Mouse (Mus musculus) hindlimb bud, embryonic 11.5 days (tissue): Measurements from ENCODE around the gene Stx1a.
"Not testable (repeated sequence)": the region's sequence is repeated elsewhere in the genome, so short reads cannot be mapped to it uniquely, and the experiment has no call there.

ENCODE experiments used
- DNase-seq: peaks from one replicate; pipeline ENCODE4 v3.0.0-alpha.2; 2012; ENCODE audit warnings: low read depth, low spot score; ENCODE audit errors: extremely low spot score

Stx1a gene

GRCm38 (mm10) chr5:135039541-135039940 is 16.3 kb downstream of the Stx1a start:
- DNase-seq, result no peak

- no peak for DNase-seq
Measured at GRCm38 (mm10) chr5:135040059-135040458, 16.8 kb downstream of the Stx1a start.

DNA sequence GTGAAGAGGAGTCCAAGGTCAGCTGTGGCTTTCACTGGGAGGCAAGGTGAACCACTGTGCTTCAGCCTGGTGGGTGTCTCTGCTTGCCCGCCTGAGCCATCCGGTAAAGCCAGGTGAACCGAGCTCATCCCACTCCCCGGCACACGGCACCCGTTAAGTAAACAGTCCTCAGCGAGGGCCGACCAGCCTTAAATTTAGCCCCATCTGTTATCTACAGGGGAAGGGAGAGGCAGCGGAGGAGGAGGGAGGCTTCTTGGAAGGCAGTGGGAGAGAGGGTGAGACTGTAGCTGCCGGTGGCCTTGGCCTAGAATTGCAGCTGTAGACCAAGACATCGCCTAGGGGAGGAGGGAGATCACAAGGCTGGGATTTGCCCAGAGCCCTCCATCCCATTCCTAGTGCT is 17.5 kb downstream of the Stx1a start:
- DNase-seq, result no peak

- DNase-seq, result no peak
Measured at GRCm38 (mm10) chr5:135042105-135042788, 19.0 kb downstream of the Stx1a start.

GRCm38 (mm10) chr5:135044575-135044974 is 21.3 kb downstream of the Stx1a start:
- DNase-seq, result no peak

DNA sequence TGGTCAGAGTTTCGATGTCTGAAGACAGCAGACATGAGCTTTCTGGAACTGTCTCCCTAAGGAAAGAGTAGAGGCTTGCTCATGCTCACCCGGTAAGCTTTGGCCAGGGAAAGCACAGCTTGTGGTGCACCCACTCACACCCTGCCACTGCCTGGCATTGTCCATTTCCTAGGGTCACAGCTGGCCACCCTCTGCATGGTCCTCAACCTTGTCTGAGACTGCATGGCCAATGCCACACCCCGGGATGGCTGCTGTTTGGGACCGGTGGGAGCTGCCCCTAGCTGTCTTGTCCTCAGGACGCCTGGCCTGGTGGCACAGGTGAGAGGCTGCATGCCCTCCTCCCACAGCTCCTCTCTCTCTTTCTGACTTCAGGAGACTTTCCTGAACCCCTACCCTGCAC is 25.3 kb downstream of the Stx1a start:
- DNase-seq, result no peak

GRCm38 (mm10) chr5:135049268-135049667 is 26.0 kb downstream of the Stx1a start:
- DNase-seq, result not testable (repeated sequence)

DNA sequence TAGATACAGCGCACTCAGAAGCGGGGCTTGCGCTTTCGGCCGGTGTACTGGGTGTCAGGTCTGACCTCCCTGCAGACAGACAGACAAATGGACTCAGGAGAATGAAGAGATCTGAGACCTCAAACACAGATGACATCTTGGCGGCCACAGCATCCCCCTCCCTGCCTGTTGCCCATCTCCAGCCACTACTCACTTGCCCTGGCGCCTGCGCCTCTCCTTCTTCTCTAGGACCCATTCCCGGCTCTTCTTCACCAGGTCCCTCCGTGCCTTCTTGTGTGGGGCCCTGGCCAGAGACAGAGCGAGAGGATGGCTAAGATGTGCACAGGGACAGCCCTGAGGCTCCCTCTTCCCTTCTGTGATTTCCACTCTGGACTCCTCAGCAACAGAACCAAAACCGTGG is 30.1 kb downstream of the Stx1a start:
- DNase-seq, result no peak

GRCm38 (mm10) chr5:135063629-135064381 is 40.5 kb downstream of the Stx1a start, which contains the start of gene Dnajc30:
Gene Dnajc30, plus strand, starts transcription at chr5:135064202.
- peak; percentile 90 for DNase-seq

GRCm38 (mm10) chr5:135064382-135064766 is 41.1 kb downstream of the Stx1a start:
- no peak for DNase-seq

DNA sequence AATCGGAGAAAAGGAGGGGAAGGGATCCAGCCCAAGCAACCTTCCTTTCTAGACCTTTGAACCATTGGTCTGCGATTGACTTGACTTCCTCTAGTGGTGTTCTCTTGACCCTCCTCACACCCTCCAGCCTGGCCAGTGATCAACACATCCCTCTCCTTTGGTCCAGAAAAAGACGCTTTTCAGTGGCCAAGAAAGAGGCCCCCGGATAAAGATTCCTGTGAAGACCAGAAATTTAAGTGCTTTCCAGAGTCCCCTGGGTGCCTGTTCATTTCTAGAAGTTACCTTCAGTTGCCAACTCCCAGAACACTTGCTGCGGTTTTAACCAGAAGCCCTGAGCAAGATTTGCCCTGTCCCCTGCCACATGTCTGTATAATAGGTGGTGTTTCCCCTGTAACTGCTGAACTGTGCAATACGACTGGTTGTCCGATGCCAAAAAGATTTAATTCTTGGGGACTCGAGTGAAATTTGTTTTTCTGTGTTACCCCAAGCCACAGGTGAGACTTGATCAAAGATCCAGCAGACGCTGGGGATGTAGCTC is 41.7 kb downstream of the Stx1a start, which contains the start of gene Bud23:
Gene Bud23 (minus strand): TSS at position 51 of the 538 bp plus-strand sequence.
- not testable (repeated sequence) for DNase-seq

GRCm38 (mm10) chr5:135066008-135066407 is 42.7 kb downstream of the Stx1a start:
- no peak for DNase-seq

- no peak for DNase-seq
Measured at GRCm38 (mm10) chr5:135070448-135070847, 47.2 kb downstream of the Stx1a start.

- DNase-seq, result no peak
Measured at GRCm38 (mm10) chr5:135072061-135072460, 48.8 kb downstream of the Stx1a start.

- DNase-seq, result no peak
Measured at GRCm38 (mm10) chr5:135072720-135073119, 49.4 kb downstream of the Stx1a start.

DNA sequence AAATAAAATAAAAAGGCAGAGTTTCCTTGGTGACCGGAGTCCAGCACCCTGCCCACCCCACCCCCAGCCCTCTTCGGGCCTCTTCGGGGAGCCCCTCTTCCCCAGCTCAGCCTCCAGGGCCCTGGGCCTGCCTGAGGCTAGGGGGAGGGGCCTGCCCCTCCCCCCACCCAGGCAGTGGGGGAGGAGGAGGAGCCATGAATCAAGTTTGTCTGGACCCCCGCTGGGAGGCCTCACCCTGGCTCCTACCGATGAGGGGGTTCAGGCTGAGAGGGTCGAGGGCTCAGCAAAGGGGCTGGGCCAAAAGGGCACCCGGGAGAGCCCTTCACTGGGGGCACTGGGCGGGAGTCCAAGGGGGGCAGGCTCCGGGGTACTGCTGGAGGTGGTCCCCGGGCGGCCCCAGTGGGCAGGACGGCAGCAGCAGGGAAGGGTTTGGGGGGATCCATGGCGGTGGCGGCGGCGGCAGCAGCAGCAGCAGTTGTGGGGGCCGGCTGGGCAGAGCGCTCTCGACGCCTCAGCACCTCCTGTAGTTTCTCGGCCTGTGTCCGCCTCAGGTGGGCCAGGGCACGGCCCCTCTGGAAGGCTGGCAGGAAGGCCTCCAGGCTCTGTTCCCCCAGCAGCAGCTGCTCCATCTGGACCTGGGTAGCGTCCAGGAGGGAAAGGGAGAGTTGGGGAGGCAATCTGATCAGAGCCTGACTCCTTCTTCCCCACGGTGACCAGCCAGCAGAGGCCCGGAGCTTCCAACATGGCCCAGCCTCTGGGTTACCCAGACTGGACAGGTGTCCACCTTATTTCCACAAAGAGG is 50.3 kb downstream of the Stx1a start:
- no peak for DNase-seq

GRCm38 (mm10) chr5:135075655-135076054 is 52.4 kb downstream of the Stx1a start:
- no peak for DNase-seq

- no peak for DNase-seq
Measured at GRCm38 (mm10) chr5:135076368-135076767, 53.1 kb downstream of the Stx1a start.

DNA sequence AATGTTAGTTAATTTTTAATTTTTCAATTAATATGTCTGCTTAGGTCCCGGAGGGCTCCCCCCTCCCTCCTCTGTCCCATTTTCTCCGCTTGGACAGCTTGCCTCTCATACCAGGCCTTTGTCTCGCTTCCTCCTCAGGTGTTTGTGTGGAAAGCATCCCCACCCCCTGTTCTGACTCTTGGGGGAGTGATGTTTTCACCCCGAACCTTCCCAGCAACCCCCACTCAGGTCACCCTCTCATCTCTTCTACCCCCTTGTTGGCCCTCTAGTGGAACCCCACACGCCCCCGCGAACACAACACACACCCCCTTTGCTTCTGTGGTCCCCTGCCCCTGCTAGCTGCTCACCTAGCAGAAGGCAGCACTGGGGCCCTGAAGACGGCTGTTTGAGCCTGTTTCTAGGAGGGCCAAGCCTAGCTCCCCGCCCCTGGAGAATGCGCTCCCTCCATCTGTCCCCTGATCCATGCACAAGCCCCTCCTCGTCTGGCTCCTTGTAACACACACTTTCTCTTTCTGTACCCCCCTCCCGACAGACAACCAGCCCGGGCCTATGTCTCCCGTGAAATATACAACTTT is 53.7 kb downstream of the Stx1a start:
- no peak for DNase-seq

DNA sequence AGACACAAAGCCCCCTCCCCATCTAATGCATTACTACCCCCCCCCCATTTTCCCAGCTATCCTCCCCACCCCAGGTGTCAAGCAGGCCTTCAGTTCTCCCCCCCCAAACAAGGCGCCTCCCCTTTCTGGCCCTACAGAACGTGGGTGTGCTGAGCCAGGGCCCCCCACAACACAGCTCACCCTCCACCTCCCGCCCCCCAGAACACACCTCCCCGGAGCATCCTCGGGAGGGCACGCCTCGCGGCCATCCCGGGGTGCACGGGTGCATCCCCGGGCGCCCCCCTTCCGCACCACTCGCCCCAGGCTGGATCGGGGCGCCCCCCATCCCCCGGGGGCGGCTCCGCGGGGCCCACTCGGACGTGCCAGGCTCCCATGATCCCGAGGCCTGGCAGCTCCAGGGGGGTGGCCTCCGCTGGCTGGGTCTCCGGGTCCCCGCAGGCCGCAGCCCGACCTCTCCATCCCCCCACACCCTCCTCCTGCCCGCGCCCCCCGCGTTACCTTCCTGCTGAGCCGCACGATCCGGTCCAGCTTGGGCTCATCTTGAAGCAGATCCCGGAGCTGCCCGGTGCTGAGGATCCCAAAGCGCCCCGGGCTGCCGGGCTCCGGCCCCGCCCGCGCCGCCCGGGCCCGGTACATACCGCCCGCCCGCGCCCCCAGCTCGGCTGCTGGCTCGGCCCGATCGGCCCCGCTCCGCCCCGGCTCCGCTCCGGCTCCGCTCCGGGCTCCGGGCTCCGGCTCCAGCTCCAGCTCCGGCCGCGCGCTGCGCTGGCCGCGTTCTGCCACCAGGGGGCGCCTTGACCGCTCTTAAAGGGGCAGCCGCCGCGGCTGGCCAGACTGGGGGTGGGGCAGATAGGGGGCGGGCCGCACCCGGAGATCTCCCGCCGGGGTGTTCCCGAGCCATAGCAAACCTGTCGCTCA is 54.5 kb downstream of the Stx1a start, which contains the start of gene Vps37d:
Gene Vps37d (minus strand): TSS at position 703 of the 918 bp plus-strand sequence.
- peak; percentile 54 for DNase-seq
